Comparison of ENCODE assay signal across 10 mouse cellular contexts in genomic region chr19:15667889-15668623, GRCm38 (mm10).
DNase-seq lines count a peak whose midpoint lies in the region; TF ChIP-seq lines count a peak whose summit lies in the region.
"Had no signal": no experiment of that assay in that cellular context is flagged by ENCODE, and none has a peak within 500 bp of the region (broad histone marks: within the 10 kb centered on the region; RNA-seq: fewer than 3 reads in every experiment).

No protein-coding gene starts in this region.

- no peaks in the 10 kb centered on the region; the same call in 1 of the 2 replicates for H3K27me3 ChIP-seq in cerebellum, adult 2 months (ENCODE audit: control insufficient read depth, insufficient read depth, low read length)
- H3K27me3 ChIP-seq: liver, embryonic 15.5 days had no signal

- no peak for DNase-seq in left cerebral cortex, adult 2 months (ENCODE audit: extremely low spot score in 1 of 2, low spot score in 2 of 2)
- DNase-seq in left cerebral cortex, adult 9 months (ENCODE audit: low spot score in 2 of 2), result no peak
- DNase-seq in cerebellum, adult 2 months, result peak; percentile 47 to 65
- peak; percentile 16 for DNase-seq in gastrocnemius, adult 18-20 months (ENCODE audit: low spot score)
- DNase-seq in kidney, postnatal 14 days, result peak; percentile 57
- DNase-seq in spleen, postnatal 14 days (ENCODE audit: low spot score in 2 of 2), result no peak
- no peak for DNase-seq in left cerebral cortex, adult 18-20 months (ENCODE audit: low spot score in 2 of 2)

- no peak overlapping the region for H3K4me3 ChIP-seq in left cerebral cortex, adult 2 months
- no peak overlapping the region for H3K4me3 ChIP-seq in cerebellum, adult 2 months (replicated peaks; ENCODE audit: insufficient read depth, low read depth, low read length)
- no peak overlapping the region for H3K4me3 ChIP-seq in olfactory bulb, adult 2 months (ENCODE audit: insufficient read depth, low read depth, low read length)
- H3K4me3 ChIP-seq: erythroblast, embryonic 14.5 days; liver, embryonic 15.5 days had no signal

- peak overlapping the region; percentile 2 for H3K27ac ChIP-seq in left cerebral cortex, adult 2 months
- no peak overlapping the region for H3K27ac ChIP-seq in cerebellum, adult 2 months (ENCODE audit: insufficient read depth, low read length)
- peak overlapping the region; percentile 8; the same call in 1 of the 2 replicates for H3K27ac ChIP-seq in olfactory bulb, adult 2 months (ENCODE audit: insufficient read depth, low read depth, low read length)
- H3K27ac ChIP-seq: liver, embryonic 15.5 days had no signal

- intact Hi-C loops in left cerebral cortex, adult 2 months (cut with DNase I), result no loop called here

- WGBS in cerebellum, adult 2 months, result 42% methylated on average over 13 of the region's 13 CpGs
- WGBS in olfactory bulb, adult 2 months, result 67% methylated on average over 13 of the region's 13 CpGs

- peaks cover 3% of the 10 kb centered on the region for H3K4me1 ChIP-seq in cerebellum, adult 2 months (ENCODE audit: control insufficient read depth, insufficient read depth, low read length)
- no peaks in the 10 kb centered on the region for H3K4me1 ChIP-seq in olfactory bulb, adult 2 months (ENCODE audit: control insufficient read depth, insufficient read depth, low read length)
- H3K4me1 ChIP-seq: liver, embryonic 15.5 days had no signal

- no peak for TF ChIP-seq CTCF in left cerebral cortex, adult 2 months (IDR thresholded peaks at IDR 0.05)
- no peak for TF ChIP-seq CTCF in cerebellum, adult 2 months (IDR thresholded peaks at IDR 0.05; ENCODE audit: borderline replicate concordance, insufficient read depth, low read depth, low read length)
- no peak for TF ChIP-seq CTCF in olfactory bulb, adult 2 months (IDR thresholded peaks at IDR 0.05; ENCODE audit: insufficient read depth, low read depth, low read length)

- TF ChIP-seq POLR2A in cerebellum, adult 2 months (IDR thresholded peaks at IDR 0.05; ENCODE audit: borderline replicate concordance, insufficient read depth, low read length), result no peak
- TF ChIP-seq POLR2A in olfactory bulb, adult 2 months (IDR thresholded peaks at IDR 0.05; ENCODE audit: insufficient read depth, low read depth, low read length), result no peak

Comparison
In these comparisons a context has a peak if more than half of its experiments do, and no peak if none do; other contexts are left out.
1. DNase-seq: peak in cerebellum, adult 2 months (2 of 2), gastrocnemius, adult 18-20 months (single experiment) and kidney, postnatal 14 days (single experiment); none in left cerebral cortex, adult 2 months (0 of 2), left cerebral cortex, adult 9 months (0 of 2), spleen, postnatal 14 days (0 of 2) and left cerebral cortex, adult 18-20 months (0 of 2).